Mouse (Mus musculus): ENCODE measurements around the gene Dstyk. TPM values are rescaled to one million over a fixed set of nuclear protein-coding genes. Genes with fewer than 3 reads are reported as not detected.

Dstyk gene
- total and polyA plus RNA-seq, 3 experiments: 0.12 to 0.59 (median 0.21) TPM

DNA sequence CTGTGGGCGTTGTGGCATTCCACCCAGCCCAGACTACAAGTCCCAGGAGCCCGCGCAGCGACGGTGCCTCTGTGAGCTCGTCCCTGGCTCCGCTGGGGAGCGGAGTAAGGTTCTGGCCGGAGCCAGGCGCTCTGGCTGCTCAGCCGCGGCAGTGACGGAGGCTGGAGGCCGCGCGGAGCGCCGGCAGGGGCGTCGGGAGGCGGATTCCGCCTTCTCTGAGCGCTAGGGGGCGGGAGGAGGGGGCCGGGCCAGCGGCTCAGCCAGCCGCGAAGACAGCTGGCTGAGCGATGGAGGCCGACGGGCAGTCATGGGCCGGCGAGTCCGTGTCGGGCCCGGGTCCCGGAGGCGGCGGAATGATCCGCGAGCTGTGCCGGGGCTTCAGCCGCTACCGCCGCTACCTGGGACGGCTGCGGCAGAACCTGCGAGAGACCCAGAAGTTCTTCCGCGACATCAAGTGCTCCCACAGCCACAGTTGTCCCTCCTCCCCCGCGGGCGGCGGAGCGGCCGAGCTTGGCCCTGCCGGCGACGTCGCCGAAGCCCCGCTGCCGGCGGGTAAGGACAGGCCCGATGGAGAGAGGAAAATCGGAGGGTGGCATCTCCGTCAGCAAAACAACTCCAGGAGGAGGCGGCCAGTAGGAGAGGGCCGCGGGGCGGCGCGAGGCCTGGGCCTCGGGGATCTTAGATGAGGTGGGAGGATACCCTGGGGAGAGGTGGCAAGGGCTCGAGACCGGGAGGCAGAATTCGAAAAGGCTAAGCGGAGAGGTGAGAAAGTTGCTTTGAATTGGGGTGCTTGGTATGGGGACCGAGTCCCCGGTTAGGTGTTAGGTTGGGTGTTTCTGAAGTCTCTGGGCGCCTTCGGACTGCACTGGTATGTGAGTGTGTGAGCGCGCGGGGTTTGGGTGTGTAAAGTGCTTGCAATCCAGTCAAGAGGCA, at the start of gene Dstyk (continued):
- TF ChIP-seq HCFC1 (IDR thresholded peaks at IDR 0.05; ENCODE audit: low read depth, low read length) (peak; percentile 91), PAX5 (IDR thresholded peaks at IDR 0.05; ENCODE audit: low read length) (no peak)

DNA sequence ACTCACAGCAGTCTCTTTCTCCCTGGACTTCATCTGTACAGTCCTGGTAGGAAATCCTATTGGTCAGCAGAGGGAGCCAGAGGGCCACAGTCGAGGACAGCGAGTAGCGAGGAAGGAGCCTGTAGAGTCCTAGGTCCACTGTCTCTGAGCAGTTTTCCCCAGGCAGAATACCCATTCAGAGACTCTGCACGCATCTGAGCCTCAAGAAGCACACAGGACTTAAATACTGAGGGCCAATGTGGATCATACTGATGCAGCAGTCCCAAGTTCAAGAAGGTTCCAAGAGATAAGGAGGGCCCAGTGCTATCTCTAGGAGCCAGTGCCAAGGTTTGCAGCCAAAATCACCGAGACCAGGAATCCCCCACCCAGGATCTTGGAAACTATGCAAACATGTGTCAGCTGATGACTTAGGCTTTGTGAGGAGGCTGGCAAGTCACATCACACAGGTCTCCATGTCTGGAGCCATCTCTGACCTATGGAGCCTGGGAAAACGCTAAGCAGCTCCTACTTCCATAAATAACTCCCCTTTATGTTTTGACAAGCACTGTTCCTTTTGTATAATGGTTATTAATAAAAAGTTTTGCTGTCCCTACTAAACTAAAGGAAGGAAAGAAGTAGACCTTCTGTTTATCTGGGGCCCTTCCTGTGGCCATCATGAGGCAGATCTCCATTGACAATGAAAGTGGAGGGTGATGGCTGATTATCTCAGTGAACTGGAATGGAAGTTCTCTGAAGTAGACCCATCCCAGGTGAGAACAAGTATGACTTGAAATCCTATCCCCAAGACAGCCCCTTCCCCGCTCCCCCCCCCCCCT, 49.5 kb upstream of the Dstyk start:
- Histone ChIP-seq H3K36me3 (replicated peaks in 1 of 2; ENCODE audit: control insufficient read depth in 1 of 2, insufficient read depth in 1 of 2, low read length in 1 of 2) (no peaks in the 10 kb centered on the region), H3K27ac (ENCODE audit: insufficient read depth, low read depth) (no peak overlapping the region), H3K4me1 (ENCODE audit: control insufficient read depth in 1 of 2, insufficient read depth in 2 of 2) (peaks cover 9 to 33% of the 10 kb centered on the region in 2 experiments), H3K9me3 (replicated peaks; ENCODE audit: low read length) (no peaks in the 10 kb centered on the region), H3K4me3 (replicated peaks in 1 of 3; ENCODE audit: low read depth in 2 of 3, low read length in 2 of 3, poor library complexity in 1 of 3) (no peak overlapping the region), H3K4me2 (ENCODE audit: insufficient read depth, low read depth, poor library complexity, severe bottlenecking) (no peak overlapping the region), H3K9ac (ENCODE audit: insufficient read depth, low read depth) (no peak overlapping the region), H3K79me2 (replicated peaks; ENCODE audit: control insufficient read depth, extremely low read depth, insufficient read depth, poor library complexity, severe bottlenecking) (no peaks in the 10 kb centered on the region), H3K27me3 (replicated peaks) (peaks cover 1% of the 10 kb centered on the region)
- dilution Hi-C loops (cut with MboI; ENCODE audit: extremely low pct_ligation_motif_present, extremely low pct_unique_long_range_greater_than_20kb, low sequenced_read_pairs) (no loop called here), in situ Hi-C loops (cut with MboI; ENCODE audit: low pct_ligation_motif_present, low pct_unique_long_range_greater_than_20kb, low sequenced_read_pairs) (loop anchor here (10.0 kb wide), 1 partner anchor 227 kb away; no protein-coding TSS in a partner anchor)
- TF ChIP-seq MXI1 (IDR thresholded peaks at IDR 0.05; ENCODE audit: low read depth, low read length) (no peak), TCF12 (IDR thresholded peaks at IDR 0.05; ENCODE audit: low read depth, low read length) (no peak), POLR2A (IDR thresholded peaks at IDR 0.05; ENCODE audit: low read depth, low read length) (no peak), IRF4 (IDR thresholded peaks at IDR 0.05; ENCODE audit: low read depth, low read length) (peak; percentile 48; the same call in 1 of the 2 replicates), CHD1 (IDR thresholded peaks at IDR 0.05; ENCODE audit: low read depth, low read length) (no peak), GABPA (IDR thresholded peaks at IDR 0.05; ENCODE audit: insufficient replicate concordance, low read depth, low read length) (no peak), MYC (IDR thresholded peaks at IDR 0.05; ENCODE audit: low read depth, low read length) (peak; percentile 61; the same call in 1 of the 2 replicates), ZMIZ1 (IDR thresholded peaks at IDR 0.05; ENCODE audit: low read depth, low read length) (no peak), MAX (IDR thresholded peaks at IDR 0.05; ENCODE audit: low read length) (no peak), RAD21 (IDR thresholded peaks at IDR 0.05; ENCODE audit: low read depth, low read length) (peak; percentile 98), TBP (conservative IDR thresholded peaks at IDR 0.05; ENCODE audit: low read depth, low read length) (no peak), ZNF384 (IDR thresholded peaks at IDR 0.05; ENCODE audit: low read depth, low read length) (peak; percentile 21; the same call in 1 of the 2 replicates), MAFK (IDR thresholded peaks at IDR 0.05; ENCODE audit: insufficient replicate concordance, low read length) (no peak), POLR2AphosphoS2 (IDR thresholded peaks at IDR 0.05; ENCODE audit: low read depth, low read length) (no peak), USF2 (conservative IDR thresholded peaks at IDR 0.05; ENCODE audit: low read depth, low read length) (no peak), ELF1 (IDR thresholded peaks at IDR 0.05; ENCODE audit: low read depth, low read length) (0 out of 2 replicates have a peak, but pooled peaks have one; percentile 12), EP300 (IDR thresholded peaks at IDR 0.05; ENCODE audit: low read length) (no peak), ZKSCAN1 (IDR thresholded peaks at IDR 0.05; ENCODE audit: borderline replicate concordance, low read depth, low read length) (no peak), BHLHE40 (IDR thresholded peaks at IDR 0.05; ENCODE audit: low read depth, low read length) (no peak), SIN3A (IDR thresholded peaks at IDR 0.05; ENCODE audit: low read length) (no peak), JUND (conservative IDR thresholded peaks at IDR 0.05; ENCODE audit: low read depth, low read length) (0 out of 2 replicates have a peak, but pooled peaks have one; percentile 11), E2F4 (IDR thresholded peaks at IDR 0.05; ENCODE audit: insufficient replicate concordance, low read depth, low read length) (no peak), ETS1 (conservative IDR thresholded peaks at IDR 0.05; ENCODE audit: low read depth, low read length) (no peak), MEF2A (IDR thresholded peaks at IDR 0.05; ENCODE audit: borderline replicate concordance, low read depth, low read length) (no peak), RCOR1 (conservative IDR thresholded peaks at IDR 0.05; ENCODE audit: low read depth, low read length) (no peak), ZC3H11A (IDR thresholded peaks at IDR 0.05; ENCODE audit: low read depth, low read length) (peak; percentile 62), PAX5 (IDR thresholded peaks at IDR 0.05; ENCODE audit: low read length) (no peak), NELFE (IDR thresholded peaks at IDR 0.05; ENCODE audit: low read depth, low read length) (no peak), CHD2 (IDR thresholded peaks at IDR 0.05; ENCODE audit: low read length) (no peak), SMC3 (IDR thresholded peaks at IDR 0.05; ENCODE audit: low read depth, low read length) (peak; percentile 93), CTCF (conservative IDR thresholded peaks at IDR 0.05 in 1 of 2, IDR thresholded peaks at IDR 0.05 in 1 of 2; ENCODE audit: low read depth in 2 of 2, low read length in 2 of 2) (peak; percentile 65 to 96; a peak in 3 of 4 replicates)
- DNase-seq (ENCODE audit: extremely low read depth): peak; percentile 81

Data from CH12.LX (cell line).